Mouse (Mus musculus) heart, embryonic 10.5 days (tissue): ENCODE results near the gene Slc25a41. TPM values are rescaled to one million over a fixed set of nuclear protein-coding genes. Genes with fewer than 3 reads are reported as not detected.
"Not testable (repeated sequence)": the region's sequence is repeated elsewhere in the genome, so short reads cannot be mapped to it uniquely, and the experiment has no call there.

Experiments used
- DNase-seq: peaks from one replicate; pipeline ENCODE4 v3.0.0-alpha.2; 2017; ENCODE audit warnings: low spot score
- H3K27ac ChIP-seq: fragments of 300-500 bp; sonication (generic); 2 replicates; pipeline ENCODE4 v1.5.1; 2016; ENCODE audit warnings: mild to moderate bottlenecking
- H3K27me3 ChIP-seq: fragments of 300-500 bp; sonication (generic); 2 replicates; pipeline ENCODE4 v1.6.1; 2016; ENCODE audit warnings: mild to moderate bottlenecking; ENCODE audit not compliant: poor library complexity, insufficient read depth, severe bottlenecking
- H3K36me3 ChIP-seq: fragments of 300-500 bp; sonication (generic); 2 replicates; pipeline ENCODE4 v1.6.1; 2016; ENCODE audit warnings: mild to moderate bottlenecking, moderate library complexity
- H3K4me1 ChIP-seq: fragments of 300-500 bp; sonication (generic); 2 replicates; pipeline ENCODE4 v1.6.1; 2016; ENCODE audit warnings: mild to moderate bottlenecking
- H3K4me3 ChIP-seq: fragments of 300-500 bp; sonication (generic); 2 replicates; pipeline ENCODE4 v1.5.1; 2016; ENCODE audit warnings: mild to moderate bottlenecking, moderate library complexity
- H3K9me3 ChIP-seq: fragments of 300-500 bp; sonication (generic); 2 replicates; pipeline ENCODE4 v1.6.1; 2016; ENCODE audit warnings: mild to moderate bottlenecking, moderate library complexity
- WGBS: fragments of 180-500 bp; shearing (Covaris S2); methylation state at CpG from one replicate; pipeline ENCODE4 v1.1.7; 2016; 5-methylcytosine and 5-hydroxymethylcytosine counted together
- polyA plus RNA-seq: library from polyadenylated mRNA; unstranded; fragments of >200 nt; fragmentation: Nextera tagmentation; extraction: Ambion mirVana; gene quantifications from 2 replicates; pipeline ENCODE4 v1.2.1, GENCODE M21; 2016

The Slc25a41 gene
- polyA plus RNA-seq, 1 experiment from 2014 or later = not detected

GRCm38 (mm10) chr17:57062548-57062947 is 21.1 kb upstream of the Slc25a41 start:
- 1% methylated on average over 22 of the region's 22 CpGs for WGBS
- H3K36me3 ChIP-seq = no peaks in the 10 kb centered on the region
- H3K27me3 ChIP-seq = peaks cover 71% of the 10 kb centered on the region
- H3K27ac ChIP-seq = no peak overlapping the region
- DNase-seq = no peak
- peaks cover 35% of the 10 kb centered on the region for H3K4me1 ChIP-seq
- no peaks in the 10 kb centered on the region for H3K9me3 ChIP-seq
- peak overlapping the region; percentile 51 for H3K4me3 ChIP-seq

- Histone ChIP-seq H3K36me3 (peaks cover 3% of the 10 kb centered on the region), H3K27ac (no peak overlapping the region), H3K4me3 (peak overlapping the region; percentile 51), H3K9me3 (no peaks in the 10 kb centered on the region), H3K4me1 (peaks cover 35% of the 10 kb centered on the region), H3K27me3 (peaks cover 67% of the 10 kb centered on the region)
- under 1% methylated on average over 39 of the region's 39 CpGs for WGBS
- DNase-seq = no peak
These were observed 20.6 kb upstream of the Slc25a41 start for GRCm38 (mm10) chr17:57062011-57062521.

- Histone ChIP-seq H3K4me3 (peak overlapping the region; percentile 88; the same call in 1 of the 2 replicates), H3K4me1 (peaks cover 35% of the 10 kb centered on the region), H3K27me3 (peaks cover 58% of the 10 kb centered on the region), H3K9me3 (no peaks in the 10 kb centered on the region), H3K27ac (no peak overlapping the region), H3K36me3 (peaks cover 9% of the 10 kb centered on the region)
- WGBS = 45% methylated on average over 10 of the region's 10 CpGs
- DNase-seq = no peak
These were observed 19.6 kb upstream of the Slc25a41 start for GRCm38 (mm10) chr17:57061069-57061468.

GRCm38 (mm10) chr17:57060231-57060801 is 18.9 kb upstream of the Slc25a41 start:
- Histone ChIP-seq H3K27ac (peak overlapping the region; percentile 88), H3K4me3 (peak overlapping the region; percentile 88), H3K9me3 (no peaks in the 10 kb centered on the region), H3K36me3 (peaks cover 11% of the 10 kb centered on the region), H3K27me3 (peaks cover 52% of the 10 kb centered on the region), H3K4me1 (peaks cover 35% of the 10 kb centered on the region)
- DNase-seq = peak; percentile 97
- WGBS = under 1% methylated on average over 44 of the region's 44 CpGs

GRCm38 (mm10) chr17:57059486-57059977 is 18.1 kb upstream of the Slc25a41 start, which contains the start of gene Slc25a23:
TSS of gene Slc25a23 (minus strand) at chr17:57059863.
- under 1% methylated on average over 33 of the region's 45 CpGs for WGBS
- Histone ChIP-seq H3K4me3 (peak within 1 kb of the TSS; percentile 88), H3K27me3 (peaks cover 44% of the 10 kb centered on the region), H3K4me1 (peaks cover 35% of the 10 kb centered on the region), H3K27ac (peak within 1 kb of the TSS; percentile 88), H3K9me3 (no peaks in the 10 kb centered on the region), H3K36me3 (peaks cover 18% of the 10 kb centered on the region)
- peak; percentile 93 for DNase-seq

GRCm38 (mm10) chr17:57058891-57059485 is 17.5 kb upstream of the Slc25a41 start, which contains the start of gene Crb3:
TSS of gene Crb3 (plus strand) at chr17:57059105.
- peaks cover 35% of the 10 kb centered on the region for H3K4me1 ChIP-seq
- peaks cover 21% of the 10 kb centered on the region for H3K36me3 ChIP-seq
- H3K4me3 ChIP-seq = peak within 1 kb of the TSS; percentile 88
- WGBS = 1% methylated on average over 20 of the region's 22 CpGs
- no peak for DNase-seq
- H3K9me3 ChIP-seq = no peaks in the 10 kb centered on the region
- peaks cover 39% of the 10 kb centered on the region for H3K27me3 ChIP-seq
- H3K27ac ChIP-seq = peak within 1 kb of the TSS; percentile 88

- Histone ChIP-seq H3K27me3 (peaks cover 13% of the 10 kb centered on the region), H3K4me3 (no peak overlapping the region), H3K4me1 (peaks cover 25% of the 10 kb centered on the region), H3K27ac (no peak overlapping the region), H3K36me3 (peaks cover 44% of the 10 kb centered on the region), H3K9me3 (no peaks in the 10 kb centered on the region)
- DNase-seq = no peak
- 76% methylated on average over 3 of the region's 3 CpGs for WGBS
These were observed 14.8 kb upstream of the Slc25a41 start for GRCm38 (mm10) chr17:57056246-57056645.

DNA sequence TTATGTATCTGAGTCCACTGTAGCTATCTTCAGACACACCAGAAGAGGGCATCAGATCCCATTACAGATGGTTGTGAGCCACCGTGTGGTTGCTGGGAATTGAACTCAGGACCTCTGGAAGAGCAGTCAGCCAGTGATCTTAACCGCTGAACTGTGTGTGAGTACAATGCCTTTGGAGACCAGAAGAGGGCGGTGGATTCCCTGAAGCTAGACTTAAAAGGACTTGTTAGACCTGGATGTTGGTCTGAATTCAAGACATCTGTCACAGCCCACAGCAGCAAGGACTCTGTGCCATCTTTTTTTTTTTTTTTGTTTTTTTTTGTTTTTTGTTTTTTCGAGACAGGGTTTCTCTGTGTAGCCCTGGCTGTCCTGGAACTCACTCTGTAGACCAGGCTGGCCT is 10.2 kb upstream of the Slc25a41 start:
- DNase-seq, H3K4me3 ChIP-seq, H3K27me3 ChIP-seq, H3K9me3 ChIP-seq, H3K27ac ChIP-seq, H3K4me1 ChIP-seq: not testable (repeated sequence)
- H3K36me3 ChIP-seq = peaks cover 47% of the 10 kb centered on the region
- WGBS = 73% methylated on average over 4 of the region's 4 CpGs

DNA sequence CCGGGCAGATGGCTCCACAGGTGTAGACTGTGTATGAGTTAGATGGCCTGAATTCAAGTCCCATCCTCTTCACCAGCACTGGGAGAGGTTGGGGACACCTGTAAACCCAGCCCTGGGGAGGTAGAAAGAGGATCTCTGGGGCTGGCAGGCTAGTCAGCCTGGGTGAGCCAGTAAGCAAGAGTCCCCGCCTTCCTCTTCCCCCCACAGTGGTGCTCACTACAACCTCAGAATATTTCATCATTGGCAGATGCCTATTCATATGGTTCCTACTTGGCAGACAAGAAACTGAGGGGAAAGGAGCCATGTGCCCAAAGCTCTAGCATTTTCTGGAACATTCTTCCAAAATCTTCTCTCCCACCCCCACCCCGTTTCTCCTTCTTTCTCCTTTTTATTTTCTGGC is 7.4 kb upstream of the Slc25a41 start:
- peaks cover 35% of the 10 kb centered on the region for H3K36me3 ChIP-seq
- 88% methylated on average over 3 of the region's 3 CpGs for WGBS
- H3K4me1 ChIP-seq = peaks cover 3% of the 10 kb centered on the region; the same call in 1 of the 2 replicates

DNA sequence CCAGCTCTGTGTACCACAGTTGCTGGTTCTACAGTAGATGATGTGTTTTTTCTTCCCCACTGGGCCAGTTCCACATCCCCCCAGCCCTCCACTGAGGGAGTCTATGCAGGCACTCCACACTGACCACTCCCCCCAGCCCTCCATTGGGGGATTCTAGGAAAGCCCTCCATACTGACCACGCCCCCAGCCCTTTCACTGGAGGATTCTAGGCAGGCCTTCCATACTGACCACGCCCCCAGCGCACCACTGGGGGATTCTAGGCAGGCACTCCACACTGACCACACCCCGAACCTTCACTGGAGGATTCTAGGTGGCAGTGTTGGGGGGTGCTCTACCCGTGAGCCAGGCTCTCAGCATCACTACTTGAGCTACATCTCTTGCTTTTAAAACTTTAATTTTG is 6.0 kb upstream of the Slc25a41 start:
- 24% methylated on average over 5 of the region's 5 CpGs for WGBS
- H3K27ac ChIP-seq = no peak overlapping the region
- peaks cover 8% of the 10 kb centered on the region for H3K4me1 ChIP-seq
- H3K27me3 ChIP-seq = no peaks in the 10 kb centered on the region
- no peaks in the 10 kb centered on the region for H3K9me3 ChIP-seq
- no peak overlapping the region for H3K4me3 ChIP-seq
- peaks cover 21% of the 10 kb centered on the region for H3K36me3 ChIP-seq
- no peak for DNase-seq

More for the DNA sequence above, 7.4 kb upstream of the Slc25a41 start:
- Histone ChIP-seq H3K4me3 (no peak overlapping the region), H3K9me3 (no peaks in the 10 kb centered on the region), H3K27ac (no peak overlapping the region), H3K27me3 (no peaks in the 10 kb centered on the region)
- DNase-seq = no peak

- peaks cover 11% of the 10 kb centered on the region for H3K4me1 ChIP-seq
- DNase-seq = no peak
- H3K4me3 ChIP-seq = no peak overlapping the region
- H3K27ac ChIP-seq = no peak overlapping the region
- 31% methylated on average over 8 of the region's 8 CpGs for WGBS
- H3K36me3 ChIP-seq = no peaks in the 10 kb centered on the region
- H3K9me3 ChIP-seq = no peaks in the 10 kb centered on the region
- H3K27me3 ChIP-seq = peaks cover 29% of the 10 kb centered on the region
These were observed 2.5 kb downstream of the Slc25a41 start for GRCm38 (mm10) chr17:57038978-57039377.

- peak overlapping the region; percentile 92; the same call in 1 of the 2 replicates for H3K4me3 ChIP-seq
- H3K27me3 ChIP-seq = peaks cover 13% of the 10 kb centered on the region
- H3K4me1 ChIP-seq = peaks cover 18% of the 10 kb centered on the region
- no peak for DNase-seq
- 0 out of 2 replicates have a peak overlapping the region, but pooled peaks have one; percentile 91 for H3K27ac ChIP-seq
- WGBS = 88% methylated on average over 4 of the region's 4 CpGs
- no peaks in the 10 kb centered on the region for H3K9me3 ChIP-seq
- peaks cover 15% of the 10 kb centered on the region for H3K36me3 ChIP-seq
These were observed 8.6 kb downstream of the Slc25a41 start for GRCm38 (mm10) chr17:57032854-57033253.
